8 mouse cellular contexts compared by ENCODE assay signal in the genomic region with DNA sequence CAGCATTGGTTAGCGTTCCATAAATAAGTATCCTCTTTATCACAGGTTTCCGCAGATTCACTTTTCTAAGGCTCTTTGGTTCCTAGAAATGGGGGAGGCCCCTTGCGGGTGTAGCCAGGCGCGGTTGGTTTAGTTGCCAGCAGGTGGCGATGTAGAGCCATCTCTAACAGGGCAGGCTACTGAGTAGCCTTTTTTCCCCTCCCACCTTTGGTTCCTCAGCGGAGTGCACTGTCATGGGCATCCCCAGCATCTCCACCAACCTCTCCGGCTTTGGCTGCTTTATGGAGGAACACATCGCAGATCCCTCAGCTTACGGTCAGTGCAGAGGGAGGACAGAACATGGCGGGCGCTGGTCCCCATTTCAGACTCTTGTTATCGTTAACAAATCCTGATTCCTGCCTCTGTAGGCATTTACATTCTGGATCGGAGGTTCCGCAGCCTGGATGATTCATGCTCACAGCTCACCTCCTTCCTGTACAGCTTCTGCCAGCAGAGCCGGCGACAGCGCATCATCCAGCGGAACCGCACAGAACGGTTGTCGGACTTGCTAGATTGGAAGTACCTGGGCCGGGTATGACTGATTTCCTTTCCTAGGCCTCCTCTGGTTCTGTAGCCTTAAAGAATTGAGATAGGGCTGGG. TPM values are rescaled to one million over a fixed set of nuclear protein-coding genes. Genes with fewer than 3 reads are reported as not detected.
DNase-seq lines count a peak whose midpoint lies in the region; ATAC-seq and TF ChIP-seq lines count a peak whose summit lies in the region.

No protein-coding gene starts in this region.

- no peak overlapping the region for H3K4me2 ChIP-seq in heart, embryonic 15.5 days
- H3K4me2 ChIP-seq in liver, embryonic 12.5 days = peak overlapping the region; percentile 20
- H3K4me2 ChIP-seq in myocyte (ENCODE audit: low read depth) = no peak overlapping the region
- no peak overlapping the region for H3K4me2 ChIP-seq in stomach, embryonic 16.5 days (ENCODE audit: low read depth, low read length)

- H3K27ac ChIP-seq in forebrain, embryonic 10.5 days = no peak overlapping the region
- H3K27ac ChIP-seq in heart, embryonic 15.5 days = no peak overlapping the region
- 0 out of 2 replicates have a peak overlapping the region, but pooled peaks have one; percentile 12 for H3K27ac ChIP-seq in liver, embryonic 12.5 days
- no peak overlapping the region for H3K27ac ChIP-seq in stomach, embryonic 16.5 days (ENCODE audit: low read length)

- 52% methylated on average over 23 of the region's 23 CpGs for WGBS in forebrain, embryonic 10.5 days
- WGBS in heart, embryonic 15.5 days = 56% methylated on average over 23 of the region's 23 CpGs
- 51% methylated on average over 23 of the region's 23 CpGs for WGBS in liver, embryonic 12.5 days (ENCODE audit: insufficient replicate concordance)
- WGBS in stomach, embryonic 16.5 days = 57% methylated on average over 23 of the region's 23 CpGs

- H3K27me3 ChIP-seq in forebrain, embryonic 10.5 days (ENCODE audit: poor library complexity, severe bottlenecking) = no peaks in the 10 kb centered on the region
- H3K27me3 ChIP-seq in heart, embryonic 15.5 days = no peaks in the 10 kb centered on the region
- no peaks in the 10 kb centered on the region for H3K27me3 ChIP-seq in liver, embryonic 12.5 days (replicated peaks)
- H3K27me3 ChIP-seq in myocyte (ENCODE audit: control insufficient read depth, insufficient read depth, insufficient read length) = no peaks in the 10 kb centered on the region
- no peaks in the 10 kb centered on the region for H3K27me3 ChIP-seq in stomach, embryonic 16.5 days (ENCODE audit: control insufficient read depth, insufficient read depth, low read length)

- DNase-seq in CD8-positive naive resting alpha-beta T cell, adult 2 months (ENCODE audit: low read depth in 2 of 2, low spot score in 2 of 2) = peak; percentile 78 to 87
- DNase-seq in c-Kit-negative CD71-positive TER-119-positive erythroid progenitor cells, embryonic 14.5 days (ENCODE audit: low read depth, low spot score) = peak; percentile 84
- DNase-seq in forebrain, embryonic 10.5 days (ENCODE audit: extremely low spot score, low spot score) = peak; percentile 80
- peak; percentile 91 for DNase-seq in kidney, postnatal 10 days

- no peak for TF ChIP-seq POLR2A in myocyte (IDR thresholded peaks at IDR 0.05; ENCODE audit: insufficient read length, low read depth)

- peaks cover 16% of the 10 kb centered on the region for H3K4me1 ChIP-seq in forebrain, embryonic 10.5 days
- H3K4me1 ChIP-seq in heart, embryonic 15.5 days (replicated peaks) = peaks cover 13% of the 10 kb centered on the region
- peaks cover 34% of the 10 kb centered on the region for H3K4me1 ChIP-seq in liver, embryonic 12.5 days
- H3K4me1 ChIP-seq in stomach, embryonic 16.5 days (ENCODE audit: control insufficient read depth, insufficient read depth, low read length) = no peaks in the 10 kb centered on the region

- no peak overlapping the region; the same call in 1 of the 2 replicates for H3K4me3 ChIP-seq in forebrain, embryonic 10.5 days
- no peak overlapping the region for H3K4me3 ChIP-seq in heart, embryonic 15.5 days
- no peak overlapping the region for H3K4me3 ChIP-seq in liver, embryonic 12.5 days
- no peak overlapping the region for H3K4me3 ChIP-seq in myocyte
- no peak overlapping the region for H3K4me3 ChIP-seq in stomach, embryonic 16.5 days (replicated peaks; ENCODE audit: low read length)

- H3K36me3 ChIP-seq in forebrain, embryonic 10.5 days (replicated peaks) = peaks cover 81% of the 10 kb centered on the region
- H3K36me3 ChIP-seq in heart, embryonic 15.5 days = peaks cover 63% of the 10 kb centered on the region
- H3K36me3 ChIP-seq in liver, embryonic 12.5 days = peaks cover 32% of the 10 kb centered on the region
- H3K36me3 ChIP-seq in myocyte (ENCODE audit: control insufficient read depth, insufficient read depth) = peaks cover 49% of the 10 kb centered on the region
- H3K36me3 ChIP-seq in stomach, embryonic 16.5 days (ENCODE audit: control insufficient read depth, insufficient read depth, low read length) = peaks cover 4% of the 10 kb centered on the region; the same call in 1 of the 2 replicates

- no peaks in the 10 kb centered on the region for H3K79me2 ChIP-seq in myocyte (ENCODE audit: control insufficient read depth, insufficient read depth)

- peak; percentile 37; the same call in 1 of the 2 replicates for ATAC-seq in heart, embryonic 15.5 days (replicated peaks; ENCODE audit: insufficient number of reproducible peaks, insufficient read depth, low FRiP score, low read depth)
- ATAC-seq in liver, embryonic 12.5 days = peak; percentile 81
- ATAC-seq in stomach, embryonic 16.5 days (ENCODE audit: insufficient read depth, low FRiP score) = peak; percentile 80; the same call in 1 of the 2 replicates

- no peaks in the 10 kb centered on the region for H3K9me3 ChIP-seq in forebrain, embryonic 10.5 days
- H3K9me3 ChIP-seq in heart, embryonic 15.5 days (replicated peaks) = no peaks in the 10 kb centered on the region
- H3K9me3 ChIP-seq in liver, embryonic 12.5 days (replicated peaks) = no peaks in the 10 kb centered on the region
- no peaks in the 10 kb centered on the region for H3K9me3 ChIP-seq in stomach, embryonic 16.5 days (replicated peaks; ENCODE audit: control insufficient read depth, low read length)

- no peak overlapping the region for H3ac ChIP-seq in myocyte (ENCODE audit: control insufficient read depth, insufficient read length)

- H3K9ac ChIP-seq in heart, embryonic 15.5 days = no peak overlapping the region
- H3K9ac ChIP-seq in liver, embryonic 12.5 days = no peak overlapping the region
- H3K9ac ChIP-seq in stomach, embryonic 16.5 days (ENCODE audit: low read length) = no peak overlapping the region

TF ChIP-seq in myocyte, 11 proteins besides CTCF, POLR2A, EP300 and RAD21:
- TF ChIP-seq MYOD1 (IDR thresholded peaks at IDR 0.05; ENCODE audit: control insufficient read depth in 1 of 3, insufficient read length in 2 of 3, low read depth in 2 of 3) (no peak), MYOG (IDR thresholded peaks at IDR 0.05; ENCODE audit: control insufficient read depth in 1 of 3, insufficient read depth in 1 of 3, insufficient read length in 2 of 3, low read depth in 2 of 3) (no peak), USF1 (IDR thresholded peaks at IDR 0.05; ENCODE audit: low read depth) (no peak), TCF3 (IDR thresholded peaks at IDR 0.05; ENCODE audit: insufficient read length, low read depth) (no peak), POLR2AphosphoS2 (IDR thresholded peaks at IDR 0.05; ENCODE audit: insufficient read length, low read depth) (peak; percentile 33)
TF ChIP-seq in myocyte: peak in this region for 1.

RNA-seq across cellular contexts. Expression of gene Ftl1, which starts 8.2 kb away (rescaled TPM):
- polyA plus RNA-seq in forebrain, embryonic 10.5 days (2016; fragmentation: Nextera tagmentation; extraction: Ambion mirVana) = 5,105 and 5,277 TPM in 2 replicates
- 3,328 and 3,965 TPM in 2 replicates for polyA plus RNA-seq in heart, embryonic 15.5 days (2015; fragmentation: Nextera tagmentation; extraction: Ambion mirVana)
- polyA plus RNA-seq in liver, embryonic 12.5 days (2016; fragmentation: Nextera tagmentation; extraction: Ambion mirVana) = 7,751 and 8,218 TPM in 2 replicates
- polyA plus RNA-seq in myocyte (2012; fragmentation: generic; extraction: Trizol) = 2,413 TPM
- polyA plus RNA-seq in stomach, embryonic 16.5 days (2015; fragmentation: Nextera tagmentation; extraction: Ambion mirVana) = 4,462 and 4,467 TPM in 2 replicates

RNA-seq across cellular contexts. Expression of gene Ruvbl2, which starts 13.6 kb away (rescaled TPM):
- polyA plus RNA-seq in forebrain, embryonic 10.5 days (2016; fragmentation: Nextera tagmentation; extraction: Ambion mirVana) = 235 and 237 TPM in 2 replicates
- polyA plus RNA-seq in heart, embryonic 15.5 days (2015; fragmentation: Nextera tagmentation; extraction: Ambion mirVana) = 65.0 and 82.1 TPM in 2 replicates
- 135 and 141 TPM in 2 replicates for polyA plus RNA-seq in liver, embryonic 12.5 days (2016; fragmentation: Nextera tagmentation; extraction: Ambion mirVana)
- polyA plus RNA-seq in myocyte (2012; fragmentation: generic; extraction: Trizol) = 118 TPM
- polyA plus RNA-seq in stomach, embryonic 16.5 days (2015; fragmentation: Nextera tagmentation; extraction: Ambion mirVana) = 115 and 118 TPM in 2 replicates

RNA-seq across cellular contexts. Expression of gene Bax, which starts 15.2 kb away (rescaled TPM):
- polyA plus RNA-seq in forebrain, embryonic 10.5 days (2016; fragmentation: Nextera tagmentation; extraction: Ambion mirVana) = 247 and 254 TPM in 2 replicates
- polyA plus RNA-seq in heart, embryonic 15.5 days (2015; fragmentation: Nextera tagmentation; extraction: Ambion mirVana) = 107 and 112 TPM in 2 replicates
- polyA plus RNA-seq in liver, embryonic 12.5 days (2016; fragmentation: Nextera tagmentation; extraction: Ambion mirVana) = 147 and 155 TPM in 2 replicates
- polyA plus RNA-seq in myocyte (2012; fragmentation: generic; extraction: Trizol) = 249 TPM
- polyA plus RNA-seq in stomach, embryonic 16.5 days (2015; fragmentation: Nextera tagmentation; extraction: Ambion mirVana) = 116 and 142 TPM in 2 replicates

RNA-seq across cellular contexts. Expression of gene Gys1, which starts 16.8 kb away (rescaled TPM):
- polyA plus RNA-seq in forebrain, embryonic 10.5 days (2016; fragmentation: Nextera tagmentation; extraction: Ambion mirVana) = 39.0 and 41.6 TPM in 2 replicates
- polyA plus RNA-seq in heart, embryonic 15.5 days (2015; fragmentation: Nextera tagmentation; extraction: Ambion mirVana) = 111 and 113 TPM in 2 replicates
- 8.6 and 10.2 TPM in 2 replicates for polyA plus RNA-seq in liver, embryonic 12.5 days (2016; fragmentation: Nextera tagmentation; extraction: Ambion mirVana)
- 125 TPM for polyA plus RNA-seq in myocyte (2012; fragmentation: generic; extraction: Trizol)
- polyA plus RNA-seq in stomach, embryonic 16.5 days (2015; fragmentation: Nextera tagmentation; extraction: Ambion mirVana) = 46.3 and 47.3 TPM in 2 replicates

RNA-seq across cellular contexts. Expression of gene Tulp2, which starts 30.2 kb away (rescaled TPM):
- 0.12 and 0.20 TPM in 2 replicates for polyA plus RNA-seq in forebrain, embryonic 10.5 days (2016; fragmentation: Nextera tagmentation; extraction: Ambion mirVana)
- polyA plus RNA-seq in heart, embryonic 15.5 days (2015; fragmentation: Nextera tagmentation; extraction: Ambion mirVana) = 0.28 and 1.3 TPM in 2 replicates
- polyA plus RNA-seq in liver, embryonic 12.5 days (2016; fragmentation: Nextera tagmentation; extraction: Ambion mirVana) = 1.9 and 2.0 TPM in 2 replicates
- 0.06 TPM for polyA plus RNA-seq in myocyte (2012; fragmentation: generic; extraction: Trizol)
- polyA plus RNA-seq in stomach, embryonic 16.5 days (2015; fragmentation: Nextera tagmentation; extraction: Ambion mirVana) = 1.4 and 1.5 TPM in 2 replicates
